Mouse (Mus musculus): ENCODE data around the gene Asf1b.
"Not testable (repeated sequence)": the region's sequence is repeated elsewhere in the genome, so short reads cannot be mapped to it uniquely, and the experiment has no call there.

The Asf1b gene

DNA sequence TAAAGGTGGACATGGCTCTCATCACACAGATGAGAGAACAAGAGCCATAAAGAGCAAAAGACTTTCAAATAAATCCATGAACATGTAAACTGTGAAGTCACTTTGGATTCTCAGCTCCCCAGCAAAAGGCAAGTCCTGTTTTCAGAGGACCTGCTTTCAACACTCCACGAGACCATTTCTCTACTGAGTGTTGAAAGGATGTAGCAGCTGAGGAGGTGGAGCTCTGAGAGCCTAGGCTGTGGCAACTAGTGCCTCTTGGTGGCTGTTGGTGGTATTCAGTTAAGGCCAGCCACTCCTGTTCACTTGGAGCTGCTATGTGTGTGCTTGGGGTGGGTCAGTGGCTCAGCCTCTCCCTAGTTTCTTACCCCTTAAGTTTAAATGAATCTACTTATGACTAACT, 1.5 kb downstream of the Asf1b start:
- DNase-seq (ENCODE audit: low spot score in 2 of 2), result no peak

GRCm38 (mm10) chr8:83964015-83964765, 8.9 kb downstream of the Asf1b start:
- no peak for DNase-seq (ENCODE audit: low spot score in 2 of 2)

DNA sequence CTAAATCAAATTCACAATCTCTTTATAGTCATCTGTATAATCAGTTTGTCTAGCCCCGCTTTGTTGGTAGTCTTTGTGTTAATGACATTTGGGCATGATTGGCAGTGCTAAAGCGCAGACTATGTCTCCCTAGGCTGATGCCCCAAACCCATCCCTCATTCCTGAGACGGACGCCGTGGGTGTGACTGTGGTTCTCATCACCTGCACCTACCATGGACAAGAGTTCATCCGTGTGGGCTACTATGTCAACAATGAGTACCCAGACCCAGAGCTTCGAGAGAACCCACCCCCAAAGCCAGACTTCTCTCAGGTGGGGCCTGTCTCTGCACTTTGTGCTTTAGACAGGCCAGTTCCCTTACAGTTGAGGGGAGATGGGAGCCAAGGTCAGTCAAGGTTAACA, 12.4 kb downstream of the Asf1b start:
- DNase-seq (ENCODE audit: low spot score in 2 of 2), result no peak

- no peak for DNase-seq (ENCODE audit: low spot score in 2 of 2)
Observed at GRCm38 (mm10) chr8:83971121-83971520, 15.8 kb downstream of the Asf1b start.

- no peak for DNase-seq (ENCODE audit: low spot score in 2 of 2)
Observed at GRCm38 (mm10) chr8:83971661-83972060, 16.4 kb downstream of the Asf1b start.

GRCm38 (mm10) chr8:83972150-83973120, 17.1 kb downstream of the Asf1b start, which contains the start of gene Prkaca:
Gene Prkaca, plus strand, starts transcription at chr8:83972993.
- DNase-seq (ENCODE audit: low spot score in 2 of 2), result peak; percentile 94 to 95

- DNase-seq (ENCODE audit: low spot score in 2 of 2), result no peak
Observed at GRCm38 (mm10) chr8:83973161-83974031, 18.1 kb downstream of the Asf1b start.

GRCm38 (mm10) chr8:83974521-83974920, 19.2 kb downstream of the Asf1b start:
- no peak for DNase-seq (ENCODE audit: low spot score in 2 of 2)

DNA sequence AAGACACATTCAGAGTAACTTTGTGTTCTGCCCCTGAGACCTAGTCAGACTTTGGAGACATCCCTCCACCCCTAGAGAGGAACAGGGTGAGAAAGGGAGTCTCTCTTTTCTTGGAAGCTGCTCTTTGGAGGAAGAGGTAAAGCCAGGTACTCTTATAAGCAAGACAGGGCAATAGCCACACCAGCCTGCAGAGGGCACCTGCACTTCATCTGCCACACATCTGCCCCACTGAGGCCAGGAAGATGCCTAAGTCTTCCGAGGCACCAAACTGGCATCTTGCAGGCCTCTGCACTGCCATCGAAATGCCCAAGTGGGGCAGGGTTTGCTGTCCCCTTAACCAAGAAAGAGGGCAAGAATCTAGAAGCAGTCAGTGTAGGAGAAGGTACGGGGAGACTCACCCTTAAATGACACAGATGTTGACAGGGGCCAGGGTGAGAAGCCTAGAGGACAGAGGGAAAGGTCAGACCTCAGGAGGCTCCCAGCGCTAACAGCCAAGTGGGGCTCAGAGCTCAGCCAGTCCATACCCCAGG, 20.9 kb downstream of the Asf1b start:
- DNase-seq (ENCODE audit: low spot score in 2 of 2), result peak in 1 of 2 experiments; percentile 26

DNA sequence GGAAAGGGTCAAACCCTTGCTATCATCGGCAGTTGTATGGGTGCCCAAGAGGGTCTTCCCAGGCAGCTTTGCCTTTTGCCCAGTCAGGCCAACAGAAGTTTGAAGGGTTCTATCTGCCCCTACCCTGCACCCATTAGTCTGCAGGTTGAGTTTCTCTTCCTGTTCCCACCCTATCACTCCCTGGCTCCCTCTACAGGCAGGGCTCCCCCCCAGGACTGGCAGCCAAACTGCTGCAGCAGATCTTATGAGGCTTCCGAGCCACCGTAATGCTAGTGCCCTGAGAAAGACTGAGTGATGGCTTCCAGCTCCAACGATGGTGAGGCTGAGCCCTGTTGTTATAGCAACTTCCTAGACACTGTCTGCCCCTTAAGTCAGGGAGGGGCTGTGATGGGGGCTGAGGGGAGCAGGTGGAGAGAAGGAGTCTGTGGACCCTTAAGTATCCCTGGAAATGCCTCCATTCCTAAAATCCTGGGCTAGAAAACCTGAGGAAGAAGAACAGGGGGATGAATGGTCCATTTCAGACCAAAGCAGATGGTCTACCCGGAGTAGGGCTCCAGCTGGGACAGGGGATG, 21.6 kb downstream of the Asf1b start:
- no peak for DNase-seq (ENCODE audit: low spot score in 2 of 2)

DNA sequence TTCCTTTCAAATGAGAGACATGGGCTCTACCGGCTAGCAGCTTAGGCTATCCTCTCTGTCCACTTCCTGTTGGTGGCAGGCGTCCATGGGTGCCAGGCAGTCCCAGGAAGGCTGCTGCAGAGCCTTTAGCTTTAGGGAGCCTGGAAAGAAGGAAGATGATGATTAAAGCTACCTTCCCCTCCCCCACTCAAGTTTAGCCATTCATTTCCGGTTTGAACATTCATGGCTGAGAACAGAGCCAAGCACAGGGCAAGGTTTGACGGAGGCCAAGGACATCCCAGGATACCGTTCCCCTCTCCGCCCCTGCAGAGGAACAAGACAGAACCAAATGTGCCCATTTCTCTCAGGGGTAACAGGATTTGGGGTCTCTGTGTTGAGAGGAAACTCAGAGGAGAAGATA, 22.3 kb downstream of the Asf1b start:
- no peak for DNase-seq (ENCODE audit: low spot score in 2 of 2)

GRCm38 (mm10) chr8:83978200-83978599, 22.9 kb downstream of the Asf1b start:
- DNase-seq (ENCODE audit: low spot score in 2 of 2), result no peak

- no peak for DNase-seq (ENCODE audit: low spot score in 2 of 2)
Observed at GRCm38 (mm10) chr8:83980250-83980649, 24.9 kb downstream of the Asf1b start.

DNA sequence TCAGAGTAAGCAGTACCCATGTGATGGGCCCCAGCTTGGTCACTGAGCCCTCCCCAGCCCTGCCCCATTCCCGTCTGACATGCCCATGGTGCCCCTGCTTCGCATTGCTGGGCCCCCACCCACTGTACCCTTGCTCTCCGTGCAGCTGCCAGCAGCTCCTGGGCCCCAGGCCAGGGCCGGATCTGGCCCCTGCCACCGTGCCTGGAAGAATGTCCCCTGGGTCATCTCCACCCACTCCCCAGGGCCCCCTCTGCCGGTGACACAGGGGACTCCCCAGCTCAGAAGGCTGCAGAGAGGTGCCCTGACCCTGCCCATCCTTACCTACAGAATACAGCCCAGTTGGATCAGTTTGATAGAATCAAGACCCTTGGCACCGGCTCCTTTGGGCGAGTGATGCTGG, 25.5 kb downstream of the Asf1b start:
- DNase-seq (ENCODE audit: low spot score in 2 of 2), result no peak

GRCm38 (mm10) chr8:83981533-83981932, 26.2 kb downstream of the Asf1b start:
- DNase-seq (ENCODE audit: low spot score in 2 of 2), result no peak

- no peak for DNase-seq (ENCODE audit: low spot score in 2 of 2)
Observed at GRCm38 (mm10) chr8:83982449-83982848, 27.1 kb downstream of the Asf1b start.

GRCm38 (mm10) chr8:83983222-83983621, 27.9 kb downstream of the Asf1b start:
- DNase-seq (ENCODE audit: low spot score in 2 of 2), result not testable (repeated sequence)

DNA sequence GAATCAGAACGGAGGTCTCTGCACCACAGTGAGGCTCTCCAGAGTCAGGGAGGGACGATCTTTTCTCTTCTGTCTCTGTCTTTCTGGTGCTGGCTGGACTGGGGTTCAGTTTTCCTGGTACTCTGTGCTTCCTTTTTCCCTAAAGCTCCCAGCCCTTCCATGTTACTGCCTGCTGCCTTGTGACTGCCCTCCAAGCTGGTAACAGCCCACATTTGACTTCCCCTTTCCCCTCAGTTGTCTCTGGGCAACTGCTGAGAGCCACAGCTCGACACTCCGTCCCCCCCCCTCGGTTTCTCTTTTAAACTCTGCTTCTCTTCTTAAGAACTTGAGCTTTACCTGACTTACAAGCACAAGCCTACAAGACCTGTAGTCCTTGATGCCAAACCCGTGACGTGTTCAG, 33.9 kb downstream of the Asf1b start:
- no peak for DNase-seq (ENCODE audit: low spot score in 2 of 2)

DNA sequence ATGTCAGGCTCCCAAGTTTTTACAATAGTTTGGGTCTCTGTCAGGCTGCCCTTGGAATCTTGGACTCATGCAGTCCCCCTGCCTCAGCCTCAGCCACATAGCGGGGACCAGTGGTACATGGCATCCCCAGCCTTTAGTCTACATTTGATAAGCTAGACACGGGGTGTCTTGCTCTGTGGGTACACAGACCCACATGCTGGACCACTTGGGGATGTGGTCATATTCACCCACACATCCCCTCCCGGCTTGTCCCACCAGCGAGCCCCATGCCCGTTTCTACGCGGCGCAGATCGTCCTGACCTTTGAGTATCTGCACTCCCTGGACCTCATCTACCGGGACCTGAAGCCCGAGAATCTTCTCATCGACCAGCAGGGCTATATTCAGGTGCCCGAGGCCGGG, 34.9 kb downstream of the Asf1b start:
- no peak for DNase-seq (ENCODE audit: low spot score in 2 of 2)

DNA sequence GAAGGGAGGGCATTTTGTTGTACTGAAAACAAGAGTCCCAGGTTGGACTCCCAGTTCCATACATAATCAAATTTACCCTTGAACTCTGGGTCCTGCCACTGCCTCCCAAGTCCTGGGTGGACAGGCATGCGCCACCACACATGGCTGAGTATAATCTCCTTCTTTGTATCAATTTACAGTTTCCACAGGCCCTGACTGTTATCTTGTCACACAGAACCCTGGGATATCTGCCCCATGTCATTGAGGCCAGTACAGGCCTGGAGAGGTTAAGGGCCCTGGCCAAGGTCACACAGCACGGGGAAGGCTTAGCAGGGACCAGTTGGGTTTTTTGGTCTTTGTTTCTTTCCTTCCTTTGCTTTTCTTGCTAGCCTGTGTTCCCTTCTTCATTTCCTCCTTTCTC, 37.2 kb downstream of the Asf1b start:
- no peak for DNase-seq (ENCODE audit: low spot score in 2 of 2)

DNA sequence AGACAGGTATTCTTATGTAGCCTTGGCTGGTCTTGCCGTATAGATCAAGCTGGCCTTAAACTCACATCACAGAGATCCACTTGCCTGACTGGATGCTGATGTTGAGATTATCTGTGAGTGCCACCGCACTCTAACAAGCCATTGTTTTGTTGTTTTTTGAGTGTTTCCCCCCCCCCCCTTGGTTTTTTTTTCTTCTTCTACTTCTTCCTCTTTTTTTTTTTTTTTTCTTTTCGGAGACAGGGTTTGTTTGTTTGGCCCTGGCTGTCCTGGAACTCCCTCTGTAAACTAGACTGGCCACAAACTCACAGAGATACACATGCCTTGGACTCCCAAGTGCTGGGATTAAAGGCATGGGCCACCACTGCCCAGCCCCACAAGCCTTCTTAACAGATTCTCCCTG, 38.7 kb downstream of the Asf1b start:
- DNase-seq (ENCODE audit: low spot score in 2 of 2), result no peak
